Mouse (Mus musculus): ENCODE results near the gene Ap4b1.

Ap4b1 gene

GRCm38 (mm10) chr3:103857036-103857805, 47.9 kb downstream of the Ap4b1 start:
- DNase-seq (ENCODE audit: low spot score), result no peak

- DNase-seq (ENCODE audit: low spot score), result no peak
Observed at GRCm38 (mm10) chr3:103857977-103858563, 48.8 kb downstream of the Ap4b1 start.

- no peak for DNase-seq (ENCODE audit: low spot score)
Observed at GRCm38 (mm10) chr3:103858881-103859801, 49.8 kb downstream of the Ap4b1 start, which contains the start of gene Ptpn22. Ptpn22 (plus strand) TSS chr3:103859795.

- no peak for DNase-seq (ENCODE audit: low spot score)
Observed at GRCm38 (mm10) chr3:103859851-103860391, 50.6 kb downstream of the Ap4b1 start.

GRCm38 (mm10) chr3:103862721-103863220, 53.5 kb downstream of the Ap4b1 start:
- DNase-seq (ENCODE audit: low spot score), result no peak

GRCm38 (mm10) chr3:103864200-103864599, 54.9 kb downstream of the Ap4b1 start:
- DNase-seq (ENCODE audit: low spot score), result no peak

GRCm38 (mm10) chr3:103867424-103867971, 58.2 kb downstream of the Ap4b1 start:
- no peak for DNase-seq (ENCODE audit: low spot score)

- no peak for DNase-seq (ENCODE audit: low spot score)
Observed at GRCm38 (mm10) chr3:103868008-103868407, 58.7 kb downstream of the Ap4b1 start.

All from embryo, embryonic 10 days (tissue).